Mouse (Mus musculus) hindbrain, embryonic 16.5 days (tissue): ENCODE measurements around the gene Cdkl1. TPM values are rescaled to one million over a fixed set of nuclear protein-coding genes. Genes with fewer than 3 reads are reported as not detected.
A peak's percentile ranks its signal among the peaks of the same experiment; 100 is the strongest.

Experiments
- ATAC-seq: fragments of 200-750 bp; cut with Nextera tagmentation; 2 replicates; pipeline ENCODE4 v1.8.0; 2017; ENCODE audit warnings: moderate TSS enrichment, moderate library complexity
- H3K27ac ChIP-seq: fragments of 300-500 bp; sonication (generic); 2 replicates; pipeline ENCODE4 v1.5.1; 2014; ENCODE audit warnings: low read depth, mild to moderate bottlenecking, control low read depth, low read length, moderate library complexity
- H3K27me3 ChIP-seq: fragments of 300-500 bp; sonication (generic); replicated peaks from 2 replicates; pipeline ENCODE4 v1.6.1; 2014; ENCODE audit warnings: low read length; ENCODE audit not compliant: control insufficient read depth, insufficient read depth
- H3K36me3 ChIP-seq: fragments of 300-500 bp; sonication (generic); 2 replicates; pipeline ENCODE4 v1.6.1; 2014; ENCODE audit warnings: mild to moderate bottlenecking, low read length, moderate library complexity, mixed read lengths; ENCODE audit not compliant: control insufficient read depth, insufficient read depth
- H3K4me1 ChIP-seq: fragments of 300-500 bp; sonication (generic); 2 replicates; pipeline ENCODE4 v1.6.1; 2014; ENCODE audit warnings: low read depth, low read length; ENCODE audit not compliant: control insufficient read depth, insufficient read depth
- H3K4me2 ChIP-seq: fragments of 300-500 bp; sonication (generic); 2 replicates; pipeline ENCODE4 v1.6.1; 2014; ENCODE audit warnings: mild to moderate bottlenecking, low read length, control low read depth, moderate library complexity
- H3K4me3 ChIP-seq: fragments of 300-500 bp; sonication (generic); 2 replicates; pipeline ENCODE4 v1.5.1; 2014; ENCODE audit warnings: mild to moderate bottlenecking, low read length, control low read depth, moderate library complexity
- H3K9ac ChIP-seq: fragments of 300-500 bp; sonication (generic); 2 replicates; pipeline ENCODE4 v1.6.1; 2014; ENCODE audit warnings: low read depth, mild to moderate bottlenecking, control low read depth, low read length, moderate library complexity
- H3K9me3 ChIP-seq: fragments of 300-500 bp; sonication (generic); 2 replicates; pipeline ENCODE4 v1.6.1; 2014; ENCODE audit warnings: mild to moderate bottlenecking, low read length, moderate library complexity; ENCODE audit not compliant: control insufficient read depth
- WGBS: fragments of 180-500 bp; shearing (Covaris S2); extraction: QIAGEN DNeasy Blood & Tissue Kit; methylation state at CpG from one replicate; pipeline ENCODE4 v1.1.7; 2014; 5-methylcytosine and 5-hydroxymethylcytosine counted together
- polyA plus RNA-seq: library from polyadenylated mRNA; unstranded; fragments of >200 nt; fragmentation: Nextera tagmentation; extraction: Ambion mirVana; gene quantifications from 2 replicates; pipeline ENCODE4 v1.2.1, GENCODE M21; 2015

The Cdkl1 gene
- polyA plus RNA-seq, 1 experiment from 2014 or later: 16.5 TPM

GRCm38 (mm10) chr12:69733923-69734322 is 57.1 kb downstream of the Cdkl1 start:
- H3K4me2 ChIP-seq: no peak overlapping the region
- no peak overlapping the region for H3K27ac ChIP-seq
- no peaks in the 10 kb centered on the region for H3K27me3 ChIP-seq
- H3K4me1 ChIP-seq: no peaks in the 10 kb centered on the region
- no peak overlapping the region for H3K4me3 ChIP-seq
- WGBS: 86% methylated on average over 3 of the region's 3 CpGs
- no peaks in the 10 kb centered on the region for H3K36me3 ChIP-seq
- H3K9ac ChIP-seq: no peak overlapping the region
- no peak for ATAC-seq
- H3K9me3 ChIP-seq: no peaks in the 10 kb centered on the region

- ATAC-seq: no peak
- WGBS: 2% methylated on average over 2 of the region's 2 CpGs
- no peaks in the 10 kb centered on the region for H3K36me3 ChIP-seq
Measured at GRCm38 (mm10) chr12:69733518-69733917, 57.5 kb downstream of the Cdkl1 start.

GRCm38 (mm10) chr12:69732221-69732620 is 58.8 kb downstream of the Cdkl1 start:
- Histone ChIP-seq H3K36me3 (no peaks in the 10 kb centered on the region), H3K9me3 (no peaks in the 10 kb centered on the region), H3K9ac (no peak overlapping the region), H3K4me1 (no peaks in the 10 kb centered on the region), H3K27me3 (no peaks in the 10 kb centered on the region), H3K4me2 (no peak overlapping the region), H3K4me3 (no peak overlapping the region), H3K27ac (no peak overlapping the region)
- WGBS: 45% methylated on average over 5 of the region's 5 CpGs
- ATAC-seq: no peak

More at GRCm38 (mm10) chr12:69733518-69733917, 57.5 kb downstream of the Cdkl1 start:
- Histone ChIP-seq H3K27ac (no peak overlapping the region), H3K4me2 (no peak overlapping the region), H3K4me1 (no peaks in the 10 kb centered on the region), H3K27me3 (no peaks in the 10 kb centered on the region), H3K9ac (no peak overlapping the region), H3K9me3 (no peaks in the 10 kb centered on the region), H3K4me3 (no peak overlapping the region)

- 85% methylated on average over 1 of the region's 1 CpGs for WGBS
- no peaks in the 10 kb centered on the region for H3K36me3 ChIP-seq
- H3K9me3 ChIP-seq: no peaks in the 10 kb centered on the region
- no peak overlapping the region for H3K27ac ChIP-seq
- H3K4me3 ChIP-seq: no peak overlapping the region
- H3K27me3 ChIP-seq: no peaks in the 10 kb centered on the region
- peaks cover 6% of the 10 kb centered on the region; the same call in 1 of the 2 replicates for H3K4me1 ChIP-seq
- ATAC-seq: no peak
- no peak overlapping the region for H3K4me2 ChIP-seq
- H3K9ac ChIP-seq: no peak overlapping the region
Measured at GRCm38 (mm10) chr12:69730306-69730705, 60.8 kb downstream of the Cdkl1 start.

GRCm38 (mm10) chr12:69729246-69729645 is 61.8 kb downstream of the Cdkl1 start:
- ATAC-seq: no peak
- 97% methylated on average over 1 of the region's 1 CpGs for WGBS
- Histone ChIP-seq H3K36me3 (no peaks in the 10 kb centered on the region), H3K9ac (no peak overlapping the region), H3K9me3 (no peaks in the 10 kb centered on the region), H3K4me3 (no peak overlapping the region), H3K27me3 (no peaks in the 10 kb centered on the region), H3K27ac (no peak overlapping the region), H3K4me1 (peaks cover 7% of the 10 kb centered on the region; the same call in 1 of the 2 replicates), H3K4me2 (no peak overlapping the region)

- Histone ChIP-seq H3K36me3 (peaks cover 7% of the 10 kb centered on the region), H3K4me3 (peak within 1 kb of the TSS; percentile 91), H3K4me2 (peak within 1 kb of the TSS; percentile 85), H3K9ac (peak within 1 kb of the TSS; percentile 86), H3K27ac (peak within 1 kb of the TSS; percentile 86), H3K4me1 (peaks cover 12% of the 10 kb centered on the region), H3K9me3 (no peaks in the 10 kb centered on the region), H3K27me3 (no peaks in the 10 kb centered on the region)
- WGBS: under 1% methylated on average over 51 of the region's 60 CpGs
- peak; percentile 97 for ATAC-seq
Measured at GRCm38 (mm10) chr12:69724711-69725460, 66.2 kb downstream of the Cdkl1 start, which contains the start of the genes L2hgdh and Atp5s. TSS of gene L2hgdh (minus strand) at chr12:69724873. TSS of gene Atp5s (plus strand) at chr12:69724950.

GRCm38 (mm10) chr12:69724018-69724710 is 66.9 kb downstream of the Cdkl1 start:
- peak; percentile 1; the same call in 1 of the 2 replicates for ATAC-seq
- H3K9me3 ChIP-seq: peaks cover 6% of the 10 kb centered on the region
- H3K4me1 ChIP-seq: peaks cover 12% of the 10 kb centered on the region
- H3K9ac ChIP-seq: peak overlapping the region; percentile 86
- peak overlapping the region; percentile 85 for H3K4me2 ChIP-seq
- H3K27me3 ChIP-seq: no peaks in the 10 kb centered on the region
- peak overlapping the region; percentile 91 for H3K4me3 ChIP-seq
- WGBS: 1% methylated on average over 24 of the region's 24 CpGs
- peaks cover 14% of the 10 kb centered on the region for H3K36me3 ChIP-seq
- H3K27ac ChIP-seq: peak overlapping the region; percentile 36; the same call in 1 of the 2 replicates

- H3K4me1 ChIP-seq: peaks cover 12% of the 10 kb centered on the region
- H3K36me3 ChIP-seq: peaks cover 15% of the 10 kb centered on the region
- no peak overlapping the region for H3K27ac ChIP-seq
- peaks cover 7% of the 10 kb centered on the region for H3K9me3 ChIP-seq
- no peak overlapping the region for H3K4me3 ChIP-seq
- no peaks in the 10 kb centered on the region for H3K27me3 ChIP-seq
- 78% methylated on average over 2 of the region's 2 CpGs for WGBS
- ATAC-seq: no peak
- H3K4me2 ChIP-seq: peak overlapping the region; percentile 85
- H3K9ac ChIP-seq: no peak overlapping the region
Measured at GRCm38 (mm10) chr12:69723376-69723775, 67.7 kb downstream of the Cdkl1 start.

- no peaks in the 10 kb centered on the region for H3K27me3 ChIP-seq
- no peak overlapping the region for H3K9ac ChIP-seq
- ATAC-seq: no peak
- no peak overlapping the region for H3K4me2 ChIP-seq
- no peak overlapping the region for H3K4me3 ChIP-seq
- peaks cover 10% of the 10 kb centered on the region for H3K9me3 ChIP-seq
- peaks cover 12% of the 10 kb centered on the region for H3K4me1 ChIP-seq
- H3K36me3 ChIP-seq: peaks cover 17% of the 10 kb centered on the region
- 82% methylated on average over 3 of the region's 3 CpGs for WGBS
- H3K27ac ChIP-seq: no peak overlapping the region
Measured at GRCm38 (mm10) chr12:69722857-69723256, 68.2 kb downstream of the Cdkl1 start.
